Mouse (Mus musculus): ENCODE data around the gene Gm3402. TPM values are rescaled to one million over a fixed set of nuclear protein-coding genes. Genes with fewer than 3 reads are reported as not detected.

Gene Gm3402
- not detected for polyA plus RNA-seq (2014; fragmentation: Illumina TruSeq; extraction: RNeasy Lipid Tissue Mini Kit (QIAGEN cat#74804); ENCODE audit: low read depth, low replicate concordance)

GRCm38 (mm10) chr5:146513823-146514222, at the start of gene Gm3402:
TSS of gene Gm3402 (plus strand) at chr5:146514123.

GRCm38 (mm10) chr5:146481665-146482064, 32.3 kb upstream of the Gm3402 start, which contains the start of gene Gm6408:
TSS of gene Gm6408 (plus strand) at chr5:146481965.

GRCm38 (mm10) chr5:146491063-146491462, 22.9 kb upstream of the Gm3402 start, which contains the start of gene Gm6370:
TSS of gene Gm6370 (plus strand) at chr5:146491363.

GRCm38 (mm10) chr5:146502099-146502498, 11.8 kb upstream of the Gm3402 start, which contains the start of gene 4930449I24Rik:
TSS of gene 4930449I24Rik (plus strand) at chr5:146502399.

GRCm38 (mm10) chr5:146525501-146525900, 11.6 kb downstream of the Gm3402 start, which contains the start of gene Gm3404:
TSS of gene Gm3404 (plus strand) at chr5:146525801.

GRCm38 (mm10) chr5:146537347-146537746, 23.4 kb downstream of the Gm3402 start, which contains the start of gene Gm3409:
TSS of gene Gm3409 (plus strand) at chr5:146537647.

GRCm38 (mm10) chr5:146555836-146556235, 41.9 kb downstream of the Gm3402 start, which contains the start of gene Gm3415:
TSS of gene Gm3415 (plus strand) at chr5:146556136.

Other genes starting within 250 kb of the Gm3402 start
- gene Wasf3, start 129.1 kb upstream of the Gm3402 start, polyA plus RNA-seq (2014; fragmentation: Illumina TruSeq; extraction: RNeasy Lipid Tissue Mini Kit (QIAGEN cat#74804); ENCODE audit: low read depth, low replicate concordance): 70.2 TPM
- gene Gm6408, start 32.2 kb upstream of the Gm3402 start, polyA plus RNA-seq (2014; fragmentation: Illumina TruSeq; extraction: RNeasy Lipid Tissue Mini Kit (QIAGEN cat#74804); ENCODE audit: low read depth, low replicate concordance): not detected
- gene Gm6370, start 22.8 kb upstream of the Gm3402 start, polyA plus RNA-seq (2014; fragmentation: Illumina TruSeq; extraction: RNeasy Lipid Tissue Mini Kit (QIAGEN cat#74804); ENCODE audit: low read depth, low replicate concordance): not detected
- not detected for gene 4930449I24Rik, start 11.7 kb upstream of the Gm3402 start, polyA plus RNA-seq (2014; fragmentation: Illumina TruSeq; extraction: RNeasy Lipid Tissue Mini Kit (QIAGEN cat#74804); ENCODE audit: low read depth, low replicate concordance)
- not detected for gene Gm3404, start 11.7 kb downstream of the Gm3402 start, polyA plus RNA-seq (2014; fragmentation: Illumina TruSeq; extraction: RNeasy Lipid Tissue Mini Kit (QIAGEN cat#74804); ENCODE audit: low read depth, low replicate concordance)
- gene Gm3409, start 23.5 kb downstream of the Gm3402 start, polyA plus RNA-seq (2014; fragmentation: Illumina TruSeq; extraction: RNeasy Lipid Tissue Mini Kit (QIAGEN cat#74804); ENCODE audit: low read depth, low replicate concordance): not detected
- gene Gm3415, start 42.0 kb downstream of the Gm3402 start, polyA plus RNA-seq (2014; fragmentation: Illumina TruSeq; extraction: RNeasy Lipid Tissue Mini Kit (QIAGEN cat#74804); ENCODE audit: low read depth, low replicate concordance): not detected
- gene Gpr12, start 71.1 kb downstream of the Gm3402 start, polyA plus RNA-seq (2014; fragmentation: Illumina TruSeq; extraction: RNeasy Lipid Tissue Mini Kit (QIAGEN cat#74804); ENCODE audit: low read depth, low replicate concordance): not detected